Mouse (Mus musculus) intestine, embryonic 16.5 days (tissue): ENCODE data around the gene E130308A19Rik. TPM values are rescaled to one million over a fixed set of nuclear protein-coding genes. Genes with fewer than 3 reads are reported as not detected.

Experiments
- ATAC-seq: fragments of 200-750 bp; cut with Nextera tagmentation; 2 replicates; pipeline ENCODE4 v1.8.0; 2017; ENCODE audit warnings: moderate TSS enrichment, moderate library complexity
- H3K27ac ChIP-seq: fragments of 300-500 bp; sonication (generic); 2 replicates; pipeline ENCODE4 v1.5.1; 2014; ENCODE audit warnings: mild to moderate bottlenecking, low read length
- H3K27me3 ChIP-seq: fragments of 300-500 bp; sonication (generic); replicated peaks from 2 replicates; pipeline ENCODE4 v1.6.1; 2014; ENCODE audit warnings: low read length, control low read depth, mixed read lengths; ENCODE audit not compliant: control insufficient read depth, insufficient read depth
- H3K36me3 ChIP-seq: fragments of 300-500 bp; sonication (generic); 2 replicates; pipeline ENCODE4 v1.6.1; 2014; ENCODE audit warnings: low read length, control low read depth; ENCODE audit not compliant: control insufficient read depth, insufficient read depth
- H3K4me1 ChIP-seq: fragments of 300-500 bp; sonication (generic); 2 replicates; pipeline ENCODE4 v1.6.1; 2014; ENCODE audit warnings: low read length, control low read depth, mixed read lengths; ENCODE audit not compliant: control insufficient read depth, insufficient read depth
- H3K4me2 ChIP-seq: fragments of 300-500 bp; sonication (generic); 2 replicates; pipeline ENCODE4 v1.6.1; 2014; ENCODE audit warnings: low read depth, low read length, control low read depth
- H3K4me3 ChIP-seq: fragments of 300-500 bp; sonication (generic); 2 replicates; pipeline ENCODE4 v1.5.1; 2014; ENCODE audit warnings: mild to moderate bottlenecking, low read length
- H3K9ac ChIP-seq: fragments of 300-500 bp; sonication (generic); 2 replicates; pipeline ENCODE4 v1.6.1; 2014; ENCODE audit warnings: low read depth, low read length
- H3K9me3 ChIP-seq: fragments of 300-500 bp; sonication (generic); 2 replicates; pipeline ENCODE4 v1.6.1; 2016; ENCODE audit warnings: low read length, control low read depth; ENCODE audit not compliant: control insufficient read depth
- WGBS: fragments of 180-500 bp; shearing (Covaris S2); extraction: QIAGEN DNeasy Blood & Tissue Kit; methylation state at CpG from one replicate; pipeline ENCODE4 v1.1.7; 2014; 5-methylcytosine and 5-hydroxymethylcytosine counted together
- polyA plus RNA-seq: library from polyadenylated mRNA; unstranded; fragments of >200 nt; fragmentation: Nextera tagmentation; extraction: Ambion mirVana; gene quantifications from 2 replicates; pipeline ENCODE4 v1.2.1, GENCODE M21; 2015

E130308A19Rik gene
- polyA plus RNA-seq, 1 experiment from 2014 or later: 10.8 TPM

- H3K4me2 ChIP-seq: no peak overlapping the region
Observed at GRCm38 (mm10) chr4:59645610-59646009, 19.6 kb downstream of the E130308A19Rik start.

DNA sequence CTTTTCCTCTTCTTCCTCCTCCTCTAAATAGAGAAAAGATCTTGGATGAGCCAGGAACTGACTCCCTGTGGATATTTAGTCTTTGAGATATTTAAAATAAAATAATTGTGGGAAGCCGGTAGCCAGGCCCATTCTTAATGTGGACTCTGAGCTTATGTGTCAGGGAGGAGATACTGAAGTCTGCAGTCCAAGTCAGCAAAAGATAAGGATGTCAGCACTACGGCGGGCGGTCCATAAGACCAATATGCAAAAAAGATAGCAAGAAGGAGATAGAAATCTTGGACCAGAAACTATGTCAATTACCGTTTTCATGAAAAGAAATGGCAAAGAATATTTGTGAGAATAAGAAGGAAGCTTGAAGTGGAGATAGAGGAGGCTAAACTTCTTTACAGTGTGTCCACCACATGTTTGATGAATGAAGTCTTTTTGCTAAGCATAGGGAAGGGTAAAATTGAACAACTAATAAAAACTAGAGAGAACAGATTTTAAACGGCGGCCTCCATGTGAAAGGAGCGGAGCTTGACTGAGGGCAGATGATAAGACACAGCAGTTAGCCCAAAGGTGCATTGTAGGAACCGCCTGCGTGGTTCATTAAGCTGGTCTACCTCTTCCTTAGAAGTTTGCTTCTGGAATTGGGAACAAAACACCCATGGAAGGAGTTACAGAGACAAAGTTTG lies 20.1 kb downstream of the E130308A19Rik start:
- Histone ChIP-seq H3K4me2 (no peak overlapping the region), H3K4me1 (0 out of 2 replicates have a peak, but pooled peaks cover 3% of the 10 kb centered on the region), H3K36me3 (no peaks in the 10 kb centered on the region), H3K9ac (no peak overlapping the region), H3K4me3 (no peak overlapping the region), H3K27ac (no peak overlapping the region), H3K27me3 (no peaks in the 10 kb centered on the region), H3K9me3 (no peaks in the 10 kb centered on the region)
- peak; percentile 79 for ATAC-seq
- 78% methylated on average over 10 of the region's 10 CpGs for WGBS

More at GRCm38 (mm10) chr4:59645610-59646009, 19.6 kb downstream of the E130308A19Rik start:
- 80% methylated on average over 2 of the region's 2 CpGs for WGBS
- Histone ChIP-seq H3K27me3 (no peaks in the 10 kb centered on the region), H3K36me3 (no peaks in the 10 kb centered on the region), H3K27ac (no peak overlapping the region), H3K9ac (no peak overlapping the region), H3K4me1 (0 out of 2 replicates have a peak, but pooled peaks cover 3% of the 10 kb centered on the region), H3K4me3 (no peak overlapping the region), H3K9me3 (no peaks in the 10 kb centered on the region)
- 0 out of 2 replicates have a peak, but pooled peaks have one; percentile 34 for ATAC-seq

DNA sequence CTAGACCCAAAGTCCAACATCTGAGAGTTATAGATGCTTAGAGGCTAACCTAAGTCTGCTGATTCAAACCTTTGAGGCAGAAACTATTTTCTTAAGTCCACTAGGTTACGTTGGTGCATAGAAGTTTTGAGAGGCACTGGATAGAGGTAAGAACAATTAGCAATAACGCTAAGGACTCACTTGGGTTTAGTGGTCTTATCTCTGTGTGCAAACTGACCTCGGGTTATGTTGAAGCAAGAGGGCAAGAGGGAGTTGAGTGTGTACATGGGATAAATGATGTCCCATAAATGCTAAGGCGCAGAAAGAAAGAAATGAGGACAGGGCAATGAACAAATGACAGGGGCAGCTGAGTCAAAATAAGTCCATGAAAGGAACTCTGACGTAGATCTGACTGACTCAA lies 23.1 kb downstream of the E130308A19Rik start:
- H3K9ac ChIP-seq: no peak overlapping the region
- no peak overlapping the region for H3K4me2 ChIP-seq
- H3K27ac ChIP-seq: no peak overlapping the region
- no peaks in the 10 kb centered on the region for H3K4me1 ChIP-seq
- no peaks in the 10 kb centered on the region for H3K9me3 ChIP-seq
- ATAC-seq: no peak
- no peaks in the 10 kb centered on the region for H3K36me3 ChIP-seq
- H3K4me3 ChIP-seq: no peak overlapping the region
- 65% methylated on average over 5 of the region's 5 CpGs for WGBS
- no peaks in the 10 kb centered on the region for H3K27me3 ChIP-seq

DNA sequence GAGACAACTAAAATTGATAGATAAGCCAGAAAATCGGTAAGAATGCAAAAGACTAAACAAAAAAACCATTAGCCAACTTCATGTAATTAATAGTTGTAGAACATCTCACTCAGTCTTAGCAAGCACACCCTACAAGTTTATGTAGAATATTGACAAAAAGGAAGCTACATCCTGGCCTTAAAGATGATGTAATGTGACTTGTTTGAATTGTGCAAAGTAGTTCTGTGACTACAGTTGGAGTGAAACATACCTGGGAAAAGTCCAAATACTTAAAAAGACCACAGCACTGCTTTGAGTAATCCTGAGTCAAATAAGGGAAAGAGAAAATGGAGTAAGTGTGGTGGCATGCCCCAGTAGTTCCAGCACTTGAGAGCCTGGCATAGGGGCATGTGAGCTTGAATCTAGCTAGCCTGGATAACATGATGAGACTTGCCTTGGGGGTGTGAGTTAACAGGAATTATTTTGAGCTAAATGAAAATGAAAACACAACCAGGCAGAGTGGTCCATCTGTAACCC lies 26.2 kb downstream of the E130308A19Rik start:
- no peak for ATAC-seq
- Histone ChIP-seq H3K4me1 (no peaks in the 10 kb centered on the region), H3K36me3 (no peaks in the 10 kb centered on the region), H3K9ac (no peak overlapping the region), H3K27ac (no peak overlapping the region), H3K9me3 (no peaks in the 10 kb centered on the region), H3K4me3 (no peak overlapping the region), H3K4me2 (no peak overlapping the region), H3K27me3 (no peaks in the 10 kb centered on the region)
- 76% methylated on average over 1 of the region's 1 CpGs for WGBS

- H3K4me2 ChIP-seq: no peak overlapping the region
- H3K9me3 ChIP-seq: no peaks in the 10 kb centered on the region
- 63% methylated on average over 5 of the region's 5 CpGs for WGBS
- H3K27ac ChIP-seq: no peak overlapping the region
- no peak overlapping the region for H3K4me3 ChIP-seq
- no peaks in the 10 kb centered on the region for H3K27me3 ChIP-seq
- H3K36me3 ChIP-seq: no peaks in the 10 kb centered on the region
- ATAC-seq: no peak
- H3K4me1 ChIP-seq: no peaks in the 10 kb centered on the region
- H3K9ac ChIP-seq: no peak overlapping the region
Observed at GRCm38 (mm10) chr4:59656061-59656642, 30.1 kb downstream of the E130308A19Rik start.

GRCm38 (mm10) chr4:59662163-59662562 lies 36.2 kb downstream of the E130308A19Rik start:
- no peak overlapping the region for H3K9ac ChIP-seq
- H3K4me1 ChIP-seq: no peaks in the 10 kb centered on the region
- H3K4me2 ChIP-seq: no peak overlapping the region
- no peaks in the 10 kb centered on the region for H3K9me3 ChIP-seq
- 68% methylated on average over 1 of the region's 1 CpGs for WGBS
- H3K36me3 ChIP-seq: no peaks in the 10 kb centered on the region
- no peaks in the 10 kb centered on the region for H3K27me3 ChIP-seq
- no peak overlapping the region for H3K4me3 ChIP-seq
- no peak overlapping the region for H3K27ac ChIP-seq
- ATAC-seq: peak; percentile 59; the same call in 1 of the 2 replicates

GRCm38 (mm10) chr4:59663451-59663850 lies 37.4 kb downstream of the E130308A19Rik start:
- Histone ChIP-seq H3K9ac (no peak overlapping the region), H3K27me3 (no peaks in the 10 kb centered on the region), H3K4me2 (no peak overlapping the region), H3K4me1 (no peaks in the 10 kb centered on the region), H3K4me3 (no peak overlapping the region), H3K36me3 (no peaks in the 10 kb centered on the region), H3K9me3 (no peaks in the 10 kb centered on the region), H3K27ac (no peak overlapping the region)
- ATAC-seq: no peak
- WGBS: 66% methylated on average over 6 of the region's 6 CpGs

GRCm38 (mm10) chr4:59666550-59667317 lies 40.7 kb downstream of the E130308A19Rik start:
- Histone ChIP-seq H3K27ac (no peak overlapping the region), H3K36me3 (no peaks in the 10 kb centered on the region), H3K4me3 (no peak overlapping the region), H3K9ac (no peak overlapping the region), H3K9me3 (no peaks in the 10 kb centered on the region), H3K4me1 (no peaks in the 10 kb centered on the region), H3K27me3 (no peaks in the 10 kb centered on the region), H3K4me2 (no peak overlapping the region)
- ATAC-seq: no peak
- 73% methylated on average over 3 of the region's 3 CpGs for WGBS

DNA sequence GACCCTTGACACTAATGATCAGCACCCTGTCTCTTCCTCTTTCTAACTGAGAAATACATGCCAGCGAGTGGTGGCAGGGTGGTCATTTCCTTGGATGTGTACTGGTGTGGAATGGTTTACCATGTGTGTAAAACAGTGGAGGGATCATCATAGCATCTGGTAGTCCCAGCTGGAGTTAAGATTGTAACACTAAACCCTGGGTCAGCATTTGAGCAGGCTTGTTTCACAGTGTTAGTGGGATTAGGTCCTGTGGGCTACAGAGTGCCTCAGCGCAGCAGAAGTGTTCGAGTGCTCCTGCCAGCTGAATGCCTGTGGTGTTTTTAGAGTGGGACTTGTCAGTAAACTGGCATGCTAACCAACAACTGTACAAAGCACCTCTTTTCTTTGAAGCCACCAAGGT lies 42.0 kb downstream of the E130308A19Rik start:
- no peak for ATAC-seq
- Histone ChIP-seq H3K4me1 (no peaks in the 10 kb centered on the region), H3K4me3 (no peak overlapping the region), H3K27ac (no peak overlapping the region), H3K27me3 (no peaks in the 10 kb centered on the region), H3K36me3 (no peaks in the 10 kb centered on the region), H3K9me3 (no peaks in the 10 kb centered on the region), H3K9ac (no peak overlapping the region), H3K4me2 (no peak overlapping the region)
- 86% methylated on average over 3 of the region's 3 CpGs for WGBS
